Mouse (Mus musculus): ENCODE results near the gene Tbc1d9.

DNA sequence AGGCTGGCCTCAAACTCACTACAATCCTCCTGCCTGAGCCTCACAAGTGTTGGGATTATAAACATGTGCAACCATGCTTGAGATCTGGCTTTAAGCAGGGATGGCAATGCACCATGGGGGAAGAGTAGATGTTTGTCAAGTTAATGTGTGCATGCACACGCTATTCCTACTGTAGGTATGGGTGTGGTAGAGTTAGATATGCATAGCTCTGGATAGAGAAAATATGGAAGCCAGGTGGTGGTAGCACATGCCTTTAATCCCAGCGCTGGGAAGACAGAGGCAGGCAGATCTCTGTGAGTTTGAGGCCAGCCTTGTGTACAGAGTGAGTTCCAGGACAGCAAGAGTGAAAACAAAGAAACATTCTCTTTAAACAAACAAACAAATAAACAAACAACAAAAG, 52.7 kb downstream of the Tbc1d9 start:
- TF ChIP-seq CTCF (IDR thresholded peaks at IDR 0.05; ENCODE audit: control insufficient read depth, insufficient read depth, low read length) (no peak), POLR2A (IDR thresholded peaks at IDR 0.05; ENCODE audit: borderline replicate concordance, control insufficient read depth, low read depth, low read length) (no peak)

All from bone marrow, adult 2 months (tissue).